Mouse (Mus musculus): ENCODE measurements at regions not wholly inside any gene's neighbourhood (a gene's known extent, or its start where the extent isn't known, plus 50 kb on each side); places are given as distances from the start of the nearest gene placed in this dataset.

GRCm38 (mm10) chr2:167777331-167778085, 87.9 kb upstream of the Tmem189 start:
- Histone ChIP-seq H3K9ac (replicated peaks; ENCODE audit: low read length) (peak overlapping the region; percentile 42), H3K36me3 (ENCODE audit: insufficient read depth, low read length) (no peaks in the 10 kb centered on the region), H3K27me3 (ENCODE audit: insufficient read depth, low read length) (no peaks in the 10 kb centered on the region), H3K4me3 (ENCODE audit: low read length) (peak overlapping the region; percentile 34), H3K9me3 (ENCODE audit: low read length) (no peaks in the 10 kb centered on the region), H3K4me2 (ENCODE audit: low read depth, low read length) (peak overlapping the region; percentile 66), H3K4me1 (ENCODE audit: insufficient read depth, low read length) (peaks cover 9% of the 10 kb centered on the region; the same call in 1 of the 2 replicates), H3K27ac (peak overlapping the region; percentile 52; the same call in 1 of the 2 replicates)
- DNase-seq (ENCODE audit: low spot score) (peak; percentile 67), ATAC-seq (peak; percentile 67)
- 2% methylated on average over 33 of the region's 33 CpGs for WGBS
- TF ChIP-seq CTCF (IDR thresholded peaks at IDR 0.05; ENCODE audit: low read depth) = no peak

GRCm38 (mm10) chr2:167776251-167777168, 86.9 kb upstream of the Tmem189 start:
- peaks cover 9% of the 10 kb centered on the region; the same call in 1 of the 2 replicates for H3K4me1 ChIP-seq (ENCODE audit: insufficient read depth, low read length)
- 72% methylated on average over 24 of the region's 24 CpGs for WGBS
- DNase-seq (ENCODE audit: low spot score) = no peak

GRCm38 (mm10) chr2:167775218-167775915, 85.7 kb upstream of the Tmem189 start:
- Histone ChIP-seq H3K4me2 (ENCODE audit: low read depth, low read length) (no peak overlapping the region), H3K27me3 (ENCODE audit: insufficient read depth, low read length) (no peaks in the 10 kb centered on the region), H3K27ac (no peak overlapping the region), H3K4me1 (ENCODE audit: insufficient read depth, low read length) (peaks cover 9% of the 10 kb centered on the region; the same call in 1 of the 2 replicates), H3K9ac (replicated peaks; ENCODE audit: low read length) (no peak overlapping the region), H3K4me3 (ENCODE audit: low read length) (no peak overlapping the region), H3K36me3 (ENCODE audit: insufficient read depth, low read length) (no peaks in the 10 kb centered on the region), H3K9me3 (ENCODE audit: low read length) (no peaks in the 10 kb centered on the region)
- TF ChIP-seq CTCF (IDR thresholded peaks at IDR 0.05; ENCODE audit: low read depth) = no peak
- DNase-seq (ENCODE audit: low spot score) (no peak), ATAC-seq (no peak)
- WGBS = 75% methylated on average over 20 of the region's 20 CpGs

More at GRCm38 (mm10) chr2:167776251-167777168, 86.9 kb upstream of the Tmem189 start:
- H3K27me3 ChIP-seq (ENCODE audit: insufficient read depth, low read length) = no peaks in the 10 kb centered on the region
- ATAC-seq = no peak
- H3K36me3 ChIP-seq (ENCODE audit: insufficient read depth, low read length) = no peaks in the 10 kb centered on the region
- H3K9me3 ChIP-seq (ENCODE audit: low read length) = no peaks in the 10 kb centered on the region
- no peak overlapping the region for H3K27ac ChIP-seq
- no peak overlapping the region for H3K4me2 ChIP-seq (ENCODE audit: low read depth, low read length)
- no peak for TF ChIP-seq CTCF (IDR thresholded peaks at IDR 0.05; ENCODE audit: low read depth)
- peak overlapping the region; percentile 42; the same call in 1 of the 2 replicates for H3K9ac ChIP-seq (replicated peaks; ENCODE audit: low read length)
- H3K4me3 ChIP-seq (ENCODE audit: low read length) = no peak overlapping the region

- H3K4me2 ChIP-seq (ENCODE audit: low read depth, low read length) = no peak overlapping the region
- DNase-seq (ENCODE audit: low spot score) = no peak
- H3K36me3 ChIP-seq (ENCODE audit: insufficient read depth, low read length) = no peaks in the 10 kb centered on the region
- peaks cover 9% of the 10 kb centered on the region; the same call in 1 of the 2 replicates for H3K4me1 ChIP-seq (ENCODE audit: insufficient read depth, low read length)
- no peak for TF ChIP-seq CTCF (IDR thresholded peaks at IDR 0.05; ENCODE audit: low read depth)
- no peak overlapping the region for H3K9ac ChIP-seq (replicated peaks; ENCODE audit: low read length)
- no peaks in the 10 kb centered on the region for H3K9me3 ChIP-seq (ENCODE audit: low read length)
- H3K27me3 ChIP-seq (ENCODE audit: insufficient read depth, low read length) = no peaks in the 10 kb centered on the region
- H3K4me3 ChIP-seq (ENCODE audit: low read length) = no peak overlapping the region
- no peak for ATAC-seq
- 28% methylated on average over 10 of the region's 10 CpGs for WGBS
- H3K27ac ChIP-seq = no peak overlapping the region
Observed at GRCm38 (mm10) chr2:167774806-167775179, 85.2 kb upstream of the Tmem189 start.

- WGBS = 91% methylated on average over 2 of the region's 2 CpGs
Observed at GRCm38 (mm10) chr2:167774166-167774805, 84.7 kb upstream of the Tmem189 start.

GRCm38 (mm10) chr2:167772834-167773233, 83.2 kb upstream of the Tmem189 start:
- Histone ChIP-seq H3K4me1 (ENCODE audit: insufficient read depth, low read length) (peaks cover 7% of the 10 kb centered on the region; the same call in 1 of the 2 replicates), H3K4me3 (ENCODE audit: low read length) (no peak overlapping the region), H3K27me3 (ENCODE audit: insufficient read depth, low read length) (no peaks in the 10 kb centered on the region), H3K4me2 (ENCODE audit: low read depth, low read length) (no peak overlapping the region), H3K27ac (no peak overlapping the region), H3K9me3 (ENCODE audit: low read length) (no peaks in the 10 kb centered on the region), H3K36me3 (ENCODE audit: insufficient read depth, low read length) (no peaks in the 10 kb centered on the region), H3K9ac (replicated peaks; ENCODE audit: low read length) (no peak overlapping the region)
- ATAC-seq (no peak), DNase-seq (ENCODE audit: low spot score) (no peak)
- no peak for TF ChIP-seq CTCF (IDR thresholded peaks at IDR 0.05; ENCODE audit: low read depth)
- WGBS = 96% methylated on average over 5 of the region's 5 CpGs

More at GRCm38 (mm10) chr2:167774166-167774805, 84.7 kb upstream of the Tmem189 start:
- Histone ChIP-seq H3K4me2 (ENCODE audit: low read depth, low read length) (no peak overlapping the region), H3K4me1 (ENCODE audit: insufficient read depth, low read length) (peaks cover 9% of the 10 kb centered on the region; the same call in 1 of the 2 replicates), H3K27ac (no peak overlapping the region), H3K27me3 (ENCODE audit: insufficient read depth, low read length) (no peaks in the 10 kb centered on the region), H3K9me3 (ENCODE audit: low read length) (no peaks in the 10 kb centered on the region), H3K36me3 (ENCODE audit: insufficient read depth, low read length) (no peaks in the 10 kb centered on the region), H3K4me3 (ENCODE audit: low read length) (no peak overlapping the region), H3K9ac (replicated peaks; ENCODE audit: low read length) (no peak overlapping the region)
- DNase-seq (ENCODE audit: low spot score) = no peak
- ATAC-seq = no peak
- TF ChIP-seq CTCF (IDR thresholded peaks at IDR 0.05; ENCODE audit: low read depth) = no peak

Measured in hindbrain, postnatal 0 days (tissue).